Mouse (Mus musculus) heart, postnatal 0 days (tissue): Measurements from ENCODE around the gene Olfr553. TPM values are rescaled to one million over a fixed set of nuclear protein-coding genes. Genes with fewer than 3 reads are reported as not detected.
A peak's percentile ranks its signal among the peaks of the same experiment; 100 is the strongest.
"Not testable (repeated sequence)": the region's sequence is repeated elsewhere in the genome, so short reads cannot be mapped to it uniquely, and the experiment has no call there.

Source experiments
- ATAC-seq: fragments of 200-750 bp; cut with Nextera tagmentation; 2 replicates; pipeline ENCODE4 v1.8.0; 2017; ENCODE audit warnings: low read depth, moderate number of reproducible peaks, moderate library complexity; ENCODE audit not compliant: insufficient read depth
- DNase-seq: peaks from one replicate; pipeline ENCODE4 v3.0.0-alpha.2; 2016; ENCODE audit warnings: low spot score
- H3K27ac ChIP-seq: fragments of 300-500 bp; sonication (generic); 2 replicates; pipeline ENCODE4 v1.5.1; 2014; ENCODE audit warnings: low read depth, mild to moderate bottlenecking
- H3K27me3 ChIP-seq: fragments of 300-500 bp; sonication (generic); 2 replicates; pipeline ENCODE4 v1.6.1; 2014; ENCODE audit warnings: low read length, mixed read lengths; ENCODE audit not compliant: control insufficient read depth, insufficient read depth
- H3K36me3 ChIP-seq: fragments of 300-500 bp; sonication (generic); replicated peaks from 2 replicates; pipeline ENCODE4 v1.6.1; 2014; ENCODE audit warnings: low read length, mixed read lengths; ENCODE audit not compliant: control insufficient read depth, insufficient read depth
- H3K4me1 ChIP-seq: fragments of 300-500 bp; sonication (generic); 2 replicates; pipeline ENCODE4 v1.6.1; 2014; ENCODE audit warnings: antibody characterized with exemption; ENCODE audit not compliant: control insufficient read depth, insufficient read depth
- H3K4me2 ChIP-seq: fragments of 300-500 bp; sonication (generic); 2 replicates; pipeline ENCODE4 v1.6.1; 2014; ENCODE audit warnings: low read depth, mild to moderate bottlenecking, low read length, moderate library complexity
- H3K4me3 ChIP-seq: fragments of 300-500 bp; sonication (generic); 2 replicates; pipeline ENCODE4 v1.5.1; 2014; ENCODE audit warnings: low read depth, low read length
- H3K9ac ChIP-seq: fragments of 300-500 bp; sonication (generic); replicated peaks from 2 replicates; pipeline ENCODE4 v1.6.1; 2014; ENCODE audit warnings: low read depth, low read length, mixed read lengths
- H3K9me3 ChIP-seq: fragments of 300-500 bp; sonication (generic); replicated peaks from 2 replicates; pipeline ENCODE4 v1.6.1; 2016; ENCODE audit warnings: low read length; ENCODE audit not compliant: control insufficient read depth
- CTCF ChIP-seq: IDR thresholded peaks from 2 replicates; pipeline ENCODE4 v1.5.1; 2016; ENCODE audit warnings: antibody characterized with exemption, control low read depth, low read depth
- EP300 ChIP-seq: IDR thresholded peaks from 2 replicates; pipeline ENCODE4 v1.6.1; 2016; ENCODE audit warnings: antibody characterized with exemption, low read depth
- WGBS: fragments of 180-500 bp; shearing (Covaris S2); extraction: QIAGEN DNeasy Blood & Tissue Kit; methylation state at CpG from one replicate; pipeline ENCODE4 v1.1.7; 2014; 5-methylcytosine and 5-hydroxymethylcytosine counted together
- polyA plus RNA-seq: library from polyadenylated mRNA; unstranded; fragments of >200 nt; fragmentation: Nextera tagmentation; extraction: Ambion mirVana; gene quantifications from 2 replicates; pipeline ENCODE4 v1.2.1, GENCODE M21; 2015
- total RNA-seq: library from RNA; depleted of rRNA; stranded (reverse); fragments of >200 nt; gene quantifications from 2 replicates; pipeline ENCODE4 v1.2.3, GENCODE M21; 2014; ENCODE audit warnings: low replicate concordance

Olfr553 gene
- total and polyA plus RNA-seq, 2 experiments from 2014 or later = not detected

DNA sequence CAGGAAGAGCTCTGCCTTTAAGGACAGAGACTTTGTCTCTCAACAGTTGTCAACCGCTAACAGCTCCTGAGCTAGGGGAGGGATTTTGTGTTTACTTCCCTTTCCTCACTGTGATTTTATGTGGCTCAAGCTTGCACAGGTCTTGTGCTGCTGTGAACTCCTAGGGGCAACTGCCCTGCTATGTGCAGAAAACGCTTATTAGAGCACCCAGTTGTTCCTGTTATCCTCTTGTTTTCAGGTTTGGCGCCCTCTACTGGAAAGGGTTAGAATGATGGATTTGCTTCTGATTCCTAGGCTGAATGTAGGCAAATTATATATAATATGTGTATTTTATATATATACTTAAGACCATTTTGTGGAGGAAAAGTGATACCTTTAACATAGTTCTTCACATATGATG is 18.6 kb upstream of the Olfr553 start:
- DNase-seq = no peak
- no peak overlapping the region for H3K27ac ChIP-seq
- 32% methylated on average over 3 of the region's 3 CpGs for WGBS

DNA sequence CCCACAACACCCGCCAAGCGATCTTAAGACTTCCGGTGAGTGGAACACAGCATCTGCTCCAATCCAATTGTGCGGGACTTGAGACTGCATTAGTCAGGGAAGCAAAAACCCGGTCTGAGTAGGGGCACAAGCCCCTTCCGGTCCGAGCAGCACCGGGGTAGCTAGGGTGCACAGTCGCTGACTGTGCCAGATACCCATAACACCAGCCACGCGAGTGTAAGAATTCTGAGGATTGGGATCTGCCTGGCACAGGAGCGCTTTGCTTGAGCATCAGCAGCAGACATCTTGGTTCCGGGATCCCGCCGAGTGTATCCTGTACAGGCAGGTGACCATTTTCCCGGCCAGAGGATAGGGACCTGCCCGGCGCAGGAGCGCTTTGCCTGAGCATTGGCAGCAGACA is 2.4 kb upstream of the Olfr553 start:
- not testable (repeated sequence) for H3K9ac ChIP-seq, H3K27me3 ChIP-seq, H3K4me1 ChIP-seq, H3K9me3 ChIP-seq, ATAC-seq, H3K36me3 ChIP-seq, H3K4me2 ChIP-seq, H3K27ac ChIP-seq, H3K4me3 ChIP-seq, DNase-seq
- 78% methylated on average over 17 of the region's 19 CpGs for WGBS

More for the DNA sequence above, 18.6 kb upstream of the Olfr553 start:
- H3K4me1 ChIP-seq = no peaks in the 10 kb centered on the region
- TF ChIP-seq EP300 = no peak
- peak; percentile 63 for TF ChIP-seq CTCF
- H3K4me3 ChIP-seq = no peak overlapping the region
- no peak overlapping the region for H3K9ac ChIP-seq
- no peaks in the 10 kb centered on the region for H3K27me3 ChIP-seq
- H3K4me2 ChIP-seq = no peak overlapping the region
- ATAC-seq = no peak
- no peaks in the 10 kb centered on the region for H3K36me3 ChIP-seq
- no peaks in the 10 kb centered on the region for H3K9me3 ChIP-seq

DNA sequence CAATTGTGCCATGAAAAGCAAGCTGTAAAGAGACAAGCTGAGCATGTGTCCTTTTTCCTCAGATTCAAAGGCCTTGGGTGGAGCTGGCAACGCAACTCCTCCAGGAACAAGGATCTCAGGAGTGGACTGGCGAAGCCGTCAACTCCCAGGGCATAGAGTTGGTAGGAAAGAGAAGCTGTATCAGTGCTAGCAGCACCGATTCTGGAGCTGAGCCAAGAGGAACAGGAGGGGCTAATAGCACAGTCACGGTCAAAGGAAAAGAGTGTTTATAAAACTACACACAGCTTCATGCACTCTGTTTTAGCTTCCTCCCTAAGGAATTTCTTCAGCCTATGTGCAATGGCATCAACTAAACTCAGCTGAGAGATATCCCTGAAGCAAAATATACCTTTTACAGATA is 1.6 kb upstream of the Olfr553 start:
- WGBS = 19% methylated on average over 5 of the region's 5 CpGs
- DNase-seq = no peak
- Histone ChIP-seq H3K4me2 (no peak overlapping the region), H3K36me3 (no peaks in the 10 kb centered on the region), H3K4me3 (no peak overlapping the region), H3K9me3 (no peaks in the 10 kb centered on the region), H3K27me3 (no peaks in the 10 kb centered on the region), H3K9ac (no peak overlapping the region), H3K27ac (no peak overlapping the region), H3K4me1 (no peaks in the 10 kb centered on the region)
- TF ChIP-seq CTCF = no peak
- no peak for TF ChIP-seq EP300
- ATAC-seq = no peak

DNA sequence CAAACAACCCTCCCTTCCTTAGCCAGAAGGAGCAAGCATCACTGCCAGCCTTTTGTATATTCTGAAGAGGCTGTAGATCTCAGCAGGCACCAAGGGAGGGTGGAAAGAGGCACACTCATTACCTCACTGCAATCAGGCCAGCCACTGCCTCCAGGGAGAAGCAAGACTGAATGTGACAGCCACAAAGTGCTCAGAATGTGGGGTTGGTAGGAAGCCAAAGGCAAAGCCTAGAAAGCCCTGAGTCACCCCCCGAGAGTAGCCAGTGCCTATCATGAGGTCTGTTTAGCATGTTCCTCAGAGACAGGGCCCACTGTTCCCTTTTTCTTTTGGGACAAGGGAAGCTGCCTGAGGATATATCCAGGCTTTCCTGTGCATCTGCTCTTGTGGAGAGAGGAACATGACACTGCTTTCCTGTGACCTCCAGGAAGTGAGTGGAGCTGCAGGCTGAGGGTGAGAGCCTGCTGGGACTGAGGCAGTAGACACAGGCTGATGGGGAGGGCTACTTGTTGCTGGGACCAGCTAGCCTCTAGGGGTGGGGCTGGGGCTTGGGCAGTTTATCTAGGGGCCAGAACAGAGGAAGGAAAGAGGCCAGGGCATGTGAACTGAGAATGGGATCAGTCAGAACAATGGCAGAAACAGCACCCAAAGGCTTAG is 20.5 kb downstream of the Olfr553 start, which contains the start of gene Olfr552:
Gene Olfr552, plus strand, starts transcription at position 393 of the 654 bp plus-strand sequence.
- H3K36me3 ChIP-seq = no peaks in the 10 kb centered on the region
- no peaks in the 10 kb centered on the region for H3K4me1 ChIP-seq
- DNase-seq (no peak), ATAC-seq (no peak)
- H3K9ac ChIP-seq = no peak within 1 kb of the TSS
- no peak within 1 kb of the TSS for H3K4me2 ChIP-seq
- WGBS = 30% methylated on average over 1 of the region's 1 CpGs
- no peaks in the 10 kb centered on the region for H3K9me3 ChIP-seq
- no peak within 1 kb of the TSS for H3K4me3 ChIP-seq
- no peak for TF ChIP-seq EP300
- TF ChIP-seq CTCF = no peak
- H3K27me3 ChIP-seq = no peaks in the 10 kb centered on the region
- H3K27ac ChIP-seq = no peak within 1 kb of the TSS

DNA sequence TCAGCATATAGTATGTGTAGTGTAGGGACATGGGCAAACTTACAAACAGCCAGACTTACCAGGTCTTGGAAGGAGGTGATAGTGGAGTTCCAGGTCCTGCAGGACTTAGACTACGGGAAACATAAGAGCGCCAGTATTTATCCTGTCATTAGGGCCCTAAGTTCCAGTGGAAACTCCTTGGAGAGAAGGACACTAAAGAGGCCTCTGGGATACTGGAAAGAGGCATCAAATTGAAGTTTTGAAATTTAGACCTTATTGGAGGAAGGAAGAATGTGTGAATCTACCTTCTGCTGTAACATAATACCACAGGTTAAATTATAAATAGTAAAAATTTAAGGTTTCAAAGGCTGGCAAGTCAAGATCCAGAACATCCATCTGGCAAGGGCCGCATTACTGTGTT is 26.2 kb downstream of the Olfr553 start, which contains the start of gene Olfr551:
Gene Olfr551, minus strand, starts transcription at position 101 of the 400 bp plus-strand sequence.
- no peak within 1 kb of the TSS for H3K9ac ChIP-seq
- 87% methylated on average over 3 of the region's 3 CpGs for WGBS
- H3K4me1 ChIP-seq = no peaks in the 10 kb centered on the region
- H3K9me3 ChIP-seq = no peaks in the 10 kb centered on the region
- H3K4me2 ChIP-seq = no peak within 1 kb of the TSS
- H3K36me3 ChIP-seq = no peaks in the 10 kb centered on the region
- H3K27ac ChIP-seq = no peak within 1 kb of the TSS
- no peaks in the 10 kb centered on the region for H3K27me3 ChIP-seq
- no peak within 1 kb of the TSS for H3K4me3 ChIP-seq
- ATAC-seq = no peak
- DNase-seq = no peak
- TF ChIP-seq CTCF (no peak), EP300 (no peak)

DNA sequence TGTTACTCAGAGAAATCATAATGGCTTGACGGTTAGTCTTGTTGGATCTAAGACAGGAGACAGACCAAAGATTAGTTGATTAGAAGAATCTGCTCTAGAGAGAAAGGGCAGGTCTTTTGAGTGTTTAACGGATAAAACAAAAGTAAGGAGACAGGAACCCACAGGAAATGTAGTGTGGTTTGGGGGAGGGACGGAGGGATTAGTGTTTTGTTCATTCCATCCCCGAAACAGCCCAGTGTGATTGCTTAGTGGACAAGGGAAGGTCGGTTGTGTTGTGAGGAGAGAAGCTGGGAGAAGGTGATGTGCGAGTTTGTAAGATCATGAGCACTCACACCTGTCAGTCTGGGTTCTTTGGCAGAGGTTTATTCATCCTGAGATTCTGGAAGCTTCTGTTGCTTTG is 42.0 kb downstream of the Olfr553 start:
- TF ChIP-seq EP300 = no peak
- no peak for TF ChIP-seq CTCF
- no peak overlapping the region for H3K9ac ChIP-seq
- no peaks in the 10 kb centered on the region for H3K36me3 ChIP-seq
- H3K27ac ChIP-seq = no peak overlapping the region
- H3K9me3 ChIP-seq = no peaks in the 10 kb centered on the region
- H3K27me3 ChIP-seq = no peaks in the 10 kb centered on the region
- no peak for DNase-seq
- no peak overlapping the region for H3K4me2 ChIP-seq
- ATAC-seq = no peak
- 54% methylated on average over 6 of the region's 6 CpGs for WGBS
- no peaks in the 10 kb centered on the region for H3K4me1 ChIP-seq
- H3K4me3 ChIP-seq = no peak overlapping the region
